Mouse (Mus musculus) liver, embryonic 11.5 days (tissue): Measurements from ENCODE around the gene Gm1140. TPM values are rescaled to one million over a fixed set of nuclear protein-coding genes. Genes with fewer than 3 reads are reported as not detected.
"Not testable (repeated sequence)": the region's sequence is repeated elsewhere in the genome, so short reads cannot be mapped to it uniquely, and the experiment has no call there.

Experiments
- ATAC-seq: fragments of 200-750 bp; cut with Nextera tagmentation; replicated peaks from 2 replicates; pipeline ENCODE4 v1.8.0; 2017; ENCODE audit warnings: moderate number of reproducible peaks, mild to moderate bottlenecking, moderate TSS enrichment, moderate library complexity; ENCODE audit not compliant: low FRiP score
- DNase-seq: peaks from one replicate; pipeline ENCODE4 v3.0.0-alpha.2; 2017; ENCODE audit warnings: low spot score
- H3K27ac ChIP-seq: fragments of 300-500 bp; sonication (generic); 2 replicates; pipeline ENCODE4 v1.5.1; 2014; ENCODE audit warnings: mild to moderate bottlenecking, low read depth, low read length, control low read depth
- H3K27me3 ChIP-seq: fragments of 300-500 bp; sonication (generic); replicated peaks from 2 replicates; pipeline ENCODE4 v1.6.1; 2014; ENCODE audit warnings: low read length, mixed read lengths; ENCODE audit not compliant: control insufficient read depth, insufficient read depth
- H3K36me3 ChIP-seq: fragments of 300-500 bp; sonication (generic); 2 replicates; pipeline ENCODE4 v1.6.1; 2014; ENCODE audit warnings: mild to moderate bottlenecking, low read length, moderate library complexity, mixed read lengths; ENCODE audit not compliant: control insufficient read depth, insufficient read depth
- H3K4me1 ChIP-seq: fragments of 300-500 bp; sonication (generic); replicated peaks from 2 replicates; pipeline ENCODE4 v1.6.1; 2014; ENCODE audit warnings: low read length, mixed read lengths; ENCODE audit not compliant: control insufficient read depth, insufficient read depth
- H3K4me2 ChIP-seq: fragments of 300-500 bp; sonication (generic); 2 replicates; pipeline ENCODE4 v1.6.1; 2014; ENCODE audit warnings: mild to moderate bottlenecking, control low read depth, moderate library complexity
- H3K4me3 ChIP-seq: fragments of 300-500 bp; sonication (generic); 2 replicates; pipeline ENCODE4 v1.5.1; 2014; ENCODE audit warnings: low read depth, low read length, control low read depth
- H3K9ac ChIP-seq: fragments of 300-500 bp; sonication (generic); 2 replicates; pipeline ENCODE4 v1.6.1; 2014; ENCODE audit warnings: low read depth, low read length, control low read depth
- H3K9me3 ChIP-seq: fragments of 300-500 bp; sonication (generic); 2 replicates; pipeline ENCODE4 v1.6.1; 2016; ENCODE audit warnings: low read length, inconsistent platforms, mixed read lengths; ENCODE audit not compliant: control insufficient read depth
- WGBS: fragments of 180-500 bp; shearing (Covaris S2); extraction: QIAGEN DNeasy Blood & Tissue Kit; methylation state at CpG from one replicate; pipeline ENCODE4 v1.1.7; 2014; 5-methylcytosine and 5-hydroxymethylcytosine counted together
- polyA plus RNA-seq: library from polyadenylated mRNA; unstranded; fragments of >200 nt; fragmentation: Nextera tagmentation; extraction: Ambion mirVana; gene quantifications from 2 replicates; pipeline ENCODE4 v1.2.1, GENCODE M21; 2014

Gm1140 gene
- polyA plus RNA-seq = not detected in 2 replicates

GRCm38 (mm10) chrX:67693462-67693861 lies at the start of gene Gm1140:
Gene Gm1140 (minus strand): TSS chrX:67693562.
- H3K9ac ChIP-seq, H3K36me3 ChIP-seq, ATAC-seq, H3K27ac ChIP-seq, H3K4me2 ChIP-seq, H3K27me3 ChIP-seq, H3K9me3 ChIP-seq, DNase-seq, H3K4me1 ChIP-seq, H3K4me3 ChIP-seq: not testable (repeated sequence)
- WGBS = 70% methylated on average over 3 of the region's 11 CpGs

- H3K27ac ChIP-seq, H3K36me3 ChIP-seq, H3K4me3 ChIP-seq, H3K9ac ChIP-seq, ATAC-seq, H3K27me3 ChIP-seq, H3K9me3 ChIP-seq, DNase-seq, H3K4me1 ChIP-seq, H3K4me2 ChIP-seq: not testable (repeated sequence)
- WGBS = 62% methylated on average over 4 of the region's 10 CpGs
These were observed 2.0 kb upstream of the Gm1140 start, which contains the start of gene Gm14692 for GRCm38 (mm10) chrX:67695398-67695797. Gene Gm14692 (plus strand): TSS chrX:67695698.

Other genes starting within 250 kb of the Gm1140 start
- gene Gm14692, start 2.1 kb upstream of the Gm1140 start, polyA plus RNA-seq = not detected in 2 replicates
- gene 4933436I01Rik, start 227.9 kb upstream of the Gm1140 start, polyA plus RNA-seq = not detected in 2 replicates